Mouse (Mus musculus) forebrain, embryonic 11.5 days (tissue): ENCODE data around the gene Limch1. TPM values are rescaled to one million over a fixed set of nuclear protein-coding genes. Genes with fewer than 3 reads are reported as not detected.

Source experiments
- ATAC-seq: fragments of 200-750 bp; cut with Nextera tagmentation; replicated peaks from 2 replicates; pipeline ENCODE4 v1.8.0; 2017; ENCODE audit warnings: moderate TSS enrichment; ENCODE audit not compliant: low FRiP score
- DNase-seq: peaks from one replicate; pipeline ENCODE4 v3.0.0-alpha.2; 2017; ENCODE audit warnings: low spot score
- H3K27ac ChIP-seq: fragments of 300-500 bp; sonication (generic); 2 replicates; pipeline ENCODE4 v1.5.1; 2014; ENCODE audit warnings: low read depth, low read length
- H3K27me3 ChIP-seq: fragments of 300-500 bp; sonication (generic); 2 replicates; pipeline ENCODE4 v1.6.1; 2014; ENCODE audit warnings: mild to moderate bottlenecking, low read length, mixed read lengths; ENCODE audit not compliant: control insufficient read depth, insufficient read depth
- H3K36me3 ChIP-seq: fragments of 300-500 bp; sonication (generic); 2 replicates; pipeline ENCODE4 v1.6.1; 2014; ENCODE audit warnings: mild to moderate bottlenecking, low read length, moderate library complexity, mixed read lengths; ENCODE audit not compliant: control insufficient read depth, insufficient read depth
- H3K4me1 ChIP-seq: fragments of 300-500 bp; sonication (generic); replicated peaks from 2 replicates; pipeline ENCODE4 v1.6.1; 2014; ENCODE audit warnings: low read length, mixed read lengths; ENCODE audit not compliant: control insufficient read depth, insufficient read depth
- H3K4me2 ChIP-seq: fragments of 300-500 bp; sonication (generic); 2 replicates; pipeline ENCODE4 v1.6.1; 2014; ENCODE audit warnings: low read depth, mild to moderate bottlenecking, low read length, moderate library complexity, mixed read lengths; ENCODE audit not compliant: severe bottlenecking
- H3K4me3 ChIP-seq: fragments of 300-500 bp; sonication (generic); 2 replicates; pipeline ENCODE4 v1.5.1; 2014; ENCODE audit warnings: low read depth, low read length
- H3K9ac ChIP-seq: fragments of 300-500 bp; sonication (generic); 2 replicates; pipeline ENCODE4 v1.6.1; 2014; ENCODE audit warnings: low read length
- H3K9me3 ChIP-seq: fragments of 300-500 bp; sonication (generic); 2 replicates; pipeline ENCODE4 v1.6.1; 2016; ENCODE audit warnings: low read length, mixed read lengths; ENCODE audit not compliant: control insufficient read depth
- WGBS: fragments of 180-500 bp; shearing (Covaris S2); extraction: QIAGEN DNeasy Blood & Tissue Kit; methylation state at CpG from one replicate; pipeline ENCODE4 v1.1.7; 2014; 5-methylcytosine and 5-hydroxymethylcytosine counted together
- polyA plus RNA-seq: library from polyadenylated mRNA; unstranded; fragments of >200 nt; fragmentation: Nextera tagmentation; extraction: Ambion mirVana; gene quantifications from 2 replicates; pipeline ENCODE4 v1.2.1, GENCODE M21; 2014

The Limch1 gene
- polyA plus RNA-seq, 1 experiment from 2014 or later: 41.7 TPM

GRCm38 (mm10) chr5:66836892-66837291 is 91.3 kb downstream of the Limch1 start:
- Histone ChIP-seq H3K9me3 (no peaks in the 10 kb centered on the region), H3K9ac (no peak overlapping the region), H3K27ac (no peak overlapping the region), H3K4me2 (no peak overlapping the region), H3K27me3 (no peaks in the 10 kb centered on the region), H3K4me1 (no peaks in the 10 kb centered on the region), H3K36me3 (no peaks in the 10 kb centered on the region), H3K4me3 (no peak overlapping the region)
- DNase-seq (no peak), ATAC-seq (no peak)
- WGBS: 84% methylated on average over 4 of the region's 4 CpGs

DNA sequence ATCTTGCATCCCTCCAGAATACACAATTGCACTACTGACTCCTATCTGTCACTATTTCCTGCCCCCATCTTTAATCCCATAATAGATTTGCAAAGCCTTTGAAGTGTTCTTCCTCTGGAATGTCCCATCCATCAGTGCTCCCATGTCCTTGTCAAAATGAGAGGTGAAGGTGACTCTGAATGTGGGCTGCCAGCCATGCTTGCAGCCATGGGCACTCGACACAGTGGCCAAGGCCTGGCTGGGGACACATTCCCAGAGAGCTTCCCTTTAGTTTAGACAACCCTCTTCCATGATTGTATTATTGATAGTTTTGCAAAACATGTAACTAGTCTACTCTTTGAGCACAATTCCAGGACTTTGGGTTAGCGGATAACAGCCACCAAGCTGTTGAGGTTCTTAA is 96.3 kb downstream of the Limch1 start:
- no peak for DNase-seq
- Histone ChIP-seq H3K27me3 (no peaks in the 10 kb centered on the region), H3K9me3 (no peaks in the 10 kb centered on the region), H3K9ac (no peak overlapping the region), H3K4me2 (no peak overlapping the region), H3K4me1 (no peaks in the 10 kb centered on the region), H3K4me3 (no peak overlapping the region), H3K27ac (no peak overlapping the region), H3K36me3 (no peaks in the 10 kb centered on the region)
- WGBS: 92% methylated on average over 2 of the region's 2 CpGs
- ATAC-seq: no peak

- Histone ChIP-seq H3K27me3 (no peaks in the 10 kb centered on the region), H3K9ac (no peak overlapping the region), H3K4me3 (no peak overlapping the region), H3K4me2 (no peak overlapping the region), H3K27ac (no peak overlapping the region), H3K4me1 (no peaks in the 10 kb centered on the region), H3K9me3 (no peaks in the 10 kb centered on the region), H3K36me3 (no peaks in the 10 kb centered on the region)
- no peak for ATAC-seq
- DNase-seq: no peak
- 95% methylated on average over 5 of the region's 5 CpGs for WGBS
Observed at GRCm38 (mm10) chr5:66842776-66843175, 97.1 kb downstream of the Limch1 start.

DNA sequence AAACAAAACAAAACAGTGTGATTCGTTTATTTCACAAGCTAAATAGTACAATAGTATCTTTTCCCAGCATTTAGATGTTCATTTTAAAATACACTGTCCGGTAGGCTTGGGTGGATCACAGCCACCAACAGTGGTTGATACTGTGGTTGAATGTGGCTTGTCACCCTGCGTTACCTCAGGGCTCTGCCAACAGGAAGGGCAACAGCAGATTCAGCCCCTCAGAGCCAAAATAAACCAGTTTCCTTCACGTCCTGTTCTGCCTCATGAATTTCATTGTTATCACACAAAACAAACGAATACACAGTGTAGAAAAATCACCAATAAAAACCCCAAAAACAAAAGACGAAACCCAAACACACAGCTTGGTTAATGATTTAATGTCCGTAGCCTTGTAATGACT is 102.5 kb downstream of the Limch1 start:
- DNase-seq: no peak
- Histone ChIP-seq H3K27ac (no peak overlapping the region), H3K9ac (no peak overlapping the region), H3K36me3 (no peaks in the 10 kb centered on the region), H3K4me2 (no peak overlapping the region), H3K9me3 (no peaks in the 10 kb centered on the region), H3K27me3 (no peaks in the 10 kb centered on the region), H3K4me1 (no peaks in the 10 kb centered on the region), H3K4me3 (no peak overlapping the region)
- ATAC-seq: no peak
- 85% methylated on average over 7 of the region's 7 CpGs for WGBS

- no peak overlapping the region for H3K27ac ChIP-seq
- DNase-seq: no peak
- H3K4me3 ChIP-seq: no peak overlapping the region
- H3K27me3 ChIP-seq: no peaks in the 10 kb centered on the region
- no peaks in the 10 kb centered on the region for H3K36me3 ChIP-seq
- no peaks in the 10 kb centered on the region for H3K4me1 ChIP-seq
- ATAC-seq: no peak
- H3K9me3 ChIP-seq: no peaks in the 10 kb centered on the region
- H3K9ac ChIP-seq: no peak overlapping the region
- no peak overlapping the region for H3K4me2 ChIP-seq
- 88% methylated on average over 4 of the region's 4 CpGs for WGBS
Observed at GRCm38 (mm10) chr5:66849148-66849547, 103.5 kb downstream of the Limch1 start.

DNA sequence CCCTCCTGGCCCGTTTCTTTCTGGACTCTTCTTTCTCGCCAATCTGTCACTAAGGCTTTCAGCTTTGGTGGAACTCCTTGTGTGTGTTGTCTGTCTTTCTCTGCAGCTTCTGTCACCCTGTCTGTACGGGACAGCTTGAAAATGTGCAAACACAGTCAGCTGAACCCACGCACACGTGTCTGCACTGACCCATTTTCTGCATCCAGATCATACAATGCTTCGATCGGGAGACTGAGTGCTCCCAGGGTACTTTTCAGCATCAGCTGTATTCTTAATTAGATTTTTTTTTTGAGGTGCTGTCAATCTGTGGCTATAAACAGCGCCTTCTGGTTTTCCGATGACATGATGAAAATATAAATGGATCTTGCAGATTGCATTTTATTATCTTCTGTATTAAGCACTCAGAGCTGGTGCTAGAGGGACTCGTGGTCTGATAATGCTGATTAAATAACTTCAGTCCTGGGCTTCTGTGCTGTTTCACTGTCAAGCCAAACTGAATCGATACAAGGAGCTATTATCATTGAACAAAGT is 105.2 kb downstream of the Limch1 start:
- Histone ChIP-seq H3K27me3 (no peaks in the 10 kb centered on the region), H3K36me3 (no peaks in the 10 kb centered on the region), H3K4me1 (no peaks in the 10 kb centered on the region), H3K9ac (no peak overlapping the region), H3K27ac (no peak overlapping the region), H3K9me3 (no peaks in the 10 kb centered on the region), H3K4me3 (no peak overlapping the region), H3K4me2 (no peak overlapping the region)
- no peak for DNase-seq
- 85% methylated on average over 11 of the region's 11 CpGs for WGBS
- ATAC-seq: no peak

DNA sequence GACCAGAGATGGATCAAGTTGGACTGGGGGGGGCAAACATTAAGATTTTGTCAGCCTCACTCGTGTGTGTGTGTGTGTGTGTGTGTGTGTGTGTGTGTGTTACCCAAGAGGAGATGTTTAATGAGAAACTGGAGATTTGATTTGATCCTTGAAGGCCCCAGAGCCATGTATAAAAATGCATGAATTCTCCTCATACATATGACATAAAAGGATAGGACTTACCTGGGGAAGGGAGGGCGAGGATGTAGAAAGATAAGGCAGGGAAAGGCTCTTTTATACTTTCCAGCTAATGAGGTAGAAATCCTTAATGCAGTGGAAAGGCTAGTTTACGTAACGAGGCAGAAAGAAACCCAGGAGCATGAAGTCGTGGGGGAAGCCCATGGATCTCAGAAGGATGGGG is 106.1 kb downstream of the Limch1 start:
- H3K4me2 ChIP-seq: no peak overlapping the region
- H3K9ac ChIP-seq: no peak overlapping the region
- DNase-seq (no peak), ATAC-seq (no peak)
- WGBS: 67% methylated on average over 5 of the region's 5 CpGs
- H3K36me3 ChIP-seq: no peaks in the 10 kb centered on the region
- no peaks in the 10 kb centered on the region for H3K9me3 ChIP-seq
- no peak overlapping the region for H3K4me3 ChIP-seq
- H3K27me3 ChIP-seq: no peaks in the 10 kb centered on the region
- no peaks in the 10 kb centered on the region for H3K4me1 ChIP-seq
- no peak overlapping the region for H3K27ac ChIP-seq

- no peak overlapping the region for H3K4me2 ChIP-seq
- H3K27ac ChIP-seq: no peak overlapping the region
- DNase-seq: no peak
- no peak overlapping the region for H3K4me3 ChIP-seq
- WGBS: 93% methylated on average over 5 of the region's 5 CpGs
- ATAC-seq: no peak
- no peaks in the 10 kb centered on the region for H3K36me3 ChIP-seq
- no peaks in the 10 kb centered on the region for H3K4me1 ChIP-seq
- no peaks in the 10 kb centered on the region for H3K27me3 ChIP-seq
- no peak overlapping the region for H3K9ac ChIP-seq
- H3K9me3 ChIP-seq: no peaks in the 10 kb centered on the region
Observed at GRCm38 (mm10) chr5:66854263-66854662, 108.6 kb downstream of the Limch1 start.

DNA sequence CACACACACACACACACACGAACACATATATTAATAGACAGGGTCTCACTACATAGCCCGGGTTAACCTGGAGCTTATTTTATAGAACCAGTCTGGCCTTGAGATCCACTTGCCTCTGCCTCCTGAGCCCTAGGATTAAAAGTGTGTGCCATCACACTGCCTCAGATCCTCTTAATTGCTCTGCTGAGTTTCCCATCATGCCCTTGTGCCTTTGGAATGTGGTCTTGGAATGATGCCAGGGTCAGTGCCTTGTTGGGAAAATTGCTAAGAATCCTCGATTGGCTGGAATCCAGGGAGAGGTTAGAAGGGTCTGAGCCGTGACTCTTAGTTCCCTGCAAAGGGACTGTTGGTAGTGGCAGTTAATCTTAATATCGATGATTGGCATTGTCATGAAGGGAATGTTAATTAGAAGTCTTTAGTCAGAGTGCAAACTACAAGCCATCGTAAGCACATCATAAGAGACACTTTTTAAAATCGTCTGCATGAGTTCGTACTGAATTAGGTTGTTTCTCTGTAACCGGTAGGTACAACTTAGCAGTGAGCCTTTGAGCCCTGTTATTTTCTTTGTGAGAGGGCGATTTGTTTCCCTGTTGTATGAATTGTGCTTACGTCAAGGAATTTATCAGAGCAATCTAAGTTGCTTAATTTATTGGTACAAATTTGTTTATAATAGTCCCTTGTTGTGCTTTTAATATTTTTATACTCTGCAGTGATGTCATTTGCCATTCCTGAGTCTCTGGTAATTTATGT is 109.9 kb downstream of the Limch1 start:
- 75% methylated on average over 11 of the region's 11 CpGs for WGBS

More for the DNA sequence above, 109.9 kb downstream of the Limch1 start:
- H3K4me2 ChIP-seq: no peak overlapping the region
- H3K9ac ChIP-seq: no peak overlapping the region
- no peaks in the 10 kb centered on the region for H3K27me3 ChIP-seq
- peak; percentile 53; the same call in 1 of the 2 replicates for ATAC-seq
- no peaks in the 10 kb centered on the region for H3K4me1 ChIP-seq
- DNase-seq: peak; percentile 56
- H3K9me3 ChIP-seq: no peaks in the 10 kb centered on the region
- no peak overlapping the region for H3K4me3 ChIP-seq
- H3K36me3 ChIP-seq: no peaks in the 10 kb centered on the region
- H3K27ac ChIP-seq: no peak overlapping the region
